Mouse (Mus musculus): ENCODE measurements around the gene Ggnbp2.

- TF ChIP-seq CTCF (IDR thresholded peaks at IDR 0.05; ENCODE audit: low read depth, low read length) (no peak), TAL1 (conservative IDR thresholded peaks at IDR 0.05; ENCODE audit: low read depth, low read length) (no peak), GATA2 (IDR thresholded peaks at IDR 0.05; ENCODE audit: borderline replicate concordance, low read depth, low read length) (no peak)
Observed at GRCm38 (mm10) chr11:84826185-84826584, 44.4 kb downstream of the Ggnbp2 start.
